Mouse (Mus musculus) liver, embryonic 14.5 days (tissue): ENCODE measurements around the gene Cd37. TPM values are rescaled to one million over a fixed set of nuclear protein-coding genes. Genes with fewer than 3 reads are reported as not detected.

Source experiments
- ATAC-seq: fragments of 200-750 bp; cut with Nextera tagmentation; 2 replicates; pipeline ENCODE4 v1.8.0; 2017; ENCODE audit warnings: moderate number of reproducible peaks, mild to moderate bottlenecking, moderate library complexity; ENCODE audit not compliant: insufficient read depth
- DNase-seq, 3 experiments: peaks; one replicate each; pipeline ENCODE4 v3.0.0-alpha.2; 2012 to 2013; ENCODE audit warnings: low read depth in 3 of 3, low spot score in 3 of 3
- H3K27ac ChIP-seq: fragments of 300-500 bp; sonication (generic); 2 replicates; pipeline ENCODE4 v1.5.1; 2014; ENCODE audit warnings: moderate library complexity, mild to moderate bottlenecking, control low read depth, inconsistent platforms
- H3K27me3 ChIP-seq: fragments of 300-500 bp; sonication (generic); 2 replicates; pipeline ENCODE4 v1.6.1; 2014; ENCODE audit warnings: mild to moderate bottlenecking, low read length, moderate library complexity; ENCODE audit not compliant: control insufficient read depth, insufficient read depth
- H3K36me3 ChIP-seq: fragments of 300-500 bp; sonication (generic); replicated peaks from 2 replicates; pipeline ENCODE4 v1.6.1; 2014; ENCODE audit warnings: low read depth; ENCODE audit not compliant: control insufficient read depth, insufficient read depth
- H3K4me1 ChIP-seq, 2 experiments: fragments of 200-500 bp in 1 of 2; fragments of 300-500 bp in 1 of 2; sonication (generic) in 1 of 2; replicated peaks; 2 replicates each; pipeline ENCODE4 v1.6.1; 2012 to 2014; ENCODE audit warnings: antibody characterized with exemption in 1 of 2, inconsistent platforms in 1 of 2, low read length in 1 of 2; ENCODE audit not compliant: control insufficient read depth in 2 of 2, insufficient read depth in 2 of 2
- H3K4me2 ChIP-seq: fragments of 300-500 bp; sonication (generic); 2 replicates; pipeline ENCODE4 v1.6.1; 2014; ENCODE audit warnings: low read depth, mild to moderate bottlenecking, control low read depth, moderate library complexity
- H3K4me3 ChIP-seq, 2 experiments: fragments of 200-500 bp in 1 of 2; fragments of 300-500 bp in 1 of 2; sonication (generic) in 1 of 2; 2 replicates each; pipeline ENCODE4 v1.5.1; 2012 to 2014; ENCODE audit warnings: low read depth in 2 of 2, low read length in 2 of 2, mild to moderate bottlenecking in 2 of 2, control low read depth in 1 of 2, inconsistent platforms in 1 of 2, moderate library complexity in 1 of 2; ENCODE audit not compliant: insufficient read depth in 1 of 2
- H3K9ac ChIP-seq: fragments of 300-500 bp; sonication (generic); replicated peaks from 2 replicates; pipeline ENCODE4 v1.6.1; 2014; ENCODE audit warnings: mild to moderate bottlenecking, control low read depth, moderate library complexity
- H3K9me3 ChIP-seq: fragments of 300-500 bp; sonication (generic); 2 replicates; pipeline ENCODE4 v1.6.1; 2016; ENCODE audit warnings: low read length, mixed read lengths; ENCODE audit not compliant: control insufficient read depth
- CTCF ChIP-seq: IDR thresholded peaks from 2 replicates; pipeline ENCODE4 v1.5.1; 2016; ENCODE audit warnings: antibody characterized with exemption, low read depth, control low read depth
- EP300 ChIP-seq: IDR thresholded peaks from 2 replicates; pipeline ENCODE4 v1.6.1; 2016; ENCODE audit warnings: antibody characterized with exemption, low read depth
- WGBS: fragments of 180-500 bp; shearing (Covaris S2); extraction: QIAGEN DNeasy Blood & Tissue Kit; methylation state at CpG from one replicate; pipeline ENCODE4 v1.1.7; 2014; ENCODE audit not compliant: insufficient replicate concordance; 5-methylcytosine and 5-hydroxymethylcytosine counted together
- polyA plus RNA-seq, 2 experiments: library from polyadenylated mRNA; depleted of rRNA in 1 of 2; stranded (reverse) in 1 of 2; unstranded in 1 of 2; fragments of >200 nt; fragmentation: Nextera tagmentation in 1 of 2; extraction: Ambion mirVana in 1 of 2; gene quantifications; 2 replicates each; pipeline versions ENCODE4 v1.2.1 to v1.2.3; 2012 to 2014

The Cd37 gene
- polyA plus RNA-seq, 2 experiments, result 9.0 to 10.5 TPM

- TF ChIP-seq EP300 (no peak), CTCF (no peak)
- DNase-seq, result no peak
- Histone ChIP-seq H3K36me3 (no peaks in the 10 kb centered on the region), H3K9me3 (no peaks in the 10 kb centered on the region), H3K4me2 (no peak overlapping the region), H3K4me3 (no peak overlapping the region), H3K27me3 (no peaks in the 10 kb centered on the region; the same call in 1 of the 2 replicates), H3K27ac (no peak overlapping the region), H3K4me1 (no peaks in the 10 kb centered on the region), H3K9ac (no peak overlapping the region)
- ATAC-seq, result no peak
- 46% methylated on average over 5 of the region's 5 CpGs for WGBS
Measured at GRCm38 (mm10) chr7:45196994-45197393, 41.9 kb downstream of the Cd37 start.

GRCm38 (mm10) chr7:45196176-45196535 is 42.8 kb downstream of the Cd37 start:
- H3K9ac ChIP-seq, result no peak overlapping the region
- H3K27ac ChIP-seq, result no peak overlapping the region
- DNase-seq (no peak), ATAC-seq (no peak)
- TF ChIP-seq CTCF (no peak), EP300 (no peak)
- H3K9me3 ChIP-seq, result no peaks in the 10 kb centered on the region
- no peak overlapping the region for H3K4me2 ChIP-seq
- WGBS, result 53% methylated on average over 4 of the region's 4 CpGs
- H3K4me3 ChIP-seq, result no peak overlapping the region
- H3K27me3 ChIP-seq, result no peaks in the 10 kb centered on the region; the same call in 1 of the 2 replicates
- H3K36me3 ChIP-seq, result no peaks in the 10 kb centered on the region
- no peaks in the 10 kb centered on the region for H3K4me1 ChIP-seq

- Histone ChIP-seq H3K4me1 (no peaks in the 10 kb centered on the region), H3K36me3 (no peaks in the 10 kb centered on the region), H3K9ac (no peak overlapping the region), H3K27me3 (no peaks in the 10 kb centered on the region; the same call in 1 of the 2 replicates), H3K9me3 (no peaks in the 10 kb centered on the region), H3K4me3 (no peak overlapping the region), H3K27ac (no peak overlapping the region), H3K4me2 (no peak overlapping the region)
- DNase-seq (no peak), ATAC-seq (no peak)
- TF ChIP-seq EP300 (no peak), CTCF (no peak)
- WGBS, result 55% methylated on average over 13 of the region's 13 CpGs
Measured at GRCm38 (mm10) chr7:45195341-45196175, 43.4 kb downstream of the Cd37 start.

- Histone ChIP-seq H3K9ac (no peak overlapping the region), H3K9me3 (no peaks in the 10 kb centered on the region), H3K27ac (no peak overlapping the region), H3K4me3 (no peak overlapping the region), H3K4me1 (no peaks in the 10 kb centered on the region), H3K36me3 (no peaks in the 10 kb centered on the region), H3K4me2 (no peak overlapping the region), H3K27me3 (no peaks in the 10 kb centered on the region; the same call in none of the 2 replicates)
- TF ChIP-seq EP300, result no peak
- no peak for TF ChIP-seq CTCF
- WGBS, result 55% methylated on average over 17 of the region's 17 CpGs
- ATAC-seq (no peak), DNase-seq (no peak)
Measured at GRCm38 (mm10) chr7:45193871-45194785, 44.8 kb downstream of the Cd37 start.

GRCm38 (mm10) chr7:45193406-45193805 is 45.5 kb downstream of the Cd37 start:
- 52% methylated on average over 5 of the region's 5 CpGs for WGBS
- no peak overlapping the region for H3K9ac ChIP-seq
- ATAC-seq, result no peak

More at GRCm38 (mm10) chr7:45193406-45193805, 45.5 kb downstream of the Cd37 start:
- Histone ChIP-seq H3K4me2 (no peak overlapping the region), H3K36me3 (no peaks in the 10 kb centered on the region), H3K4me1 (no peaks in the 10 kb centered on the region), H3K27me3 (no peaks in the 10 kb centered on the region; the same call in none of the 2 replicates), H3K9me3 (no peaks in the 10 kb centered on the region), H3K27ac (no peak overlapping the region), H3K4me3 (no peak overlapping the region)
- no peak for TF ChIP-seq EP300
- no peak for TF ChIP-seq CTCF
- DNase-seq, result no peak
